Mouse (Mus musculus): ENCODE results near the gene Trim63. TPM values are rescaled to one million over a fixed set of nuclear protein-coding genes. Genes with fewer than 3 reads are reported as not detected.

Trim63 gene
- total and polyA plus RNA-seq, 3 experiments, result 0.25 to 0.49 TPM; not detected in 1

- TF ChIP-seq ZNF384 (IDR thresholded peaks at IDR 0.05; ENCODE audit: low read depth, low read length) (no peak), JUND (conservative IDR thresholded peaks at IDR 0.05; ENCODE audit: low read depth, low read length) (no peak), UBTF (IDR thresholded peaks at IDR 0.05; ENCODE audit: low read depth, low read length) (no peak)
- H3K9me3 ChIP-seq (replicated peaks; ENCODE audit: low read length), result no peaks in the 10 kb centered on the region
- H3K9ac ChIP-seq (ENCODE audit: insufficient read depth, low read depth), result no peak overlapping the region
- H3K27me3 ChIP-seq (replicated peaks), result no peaks in the 10 kb centered on the region
- H3K4me2 ChIP-seq (ENCODE audit: insufficient read depth, low read depth, poor library complexity, severe bottlenecking), result no peak overlapping the region
- H3K27ac ChIP-seq (ENCODE audit: insufficient read depth, low read depth), result no peak overlapping the region
- peaks cover 15 to 61% of the 10 kb centered on the region in 2 experiments for H3K4me1 ChIP-seq (ENCODE audit: control insufficient read depth in 1 of 2, insufficient read depth in 2 of 2)
- no peak overlapping the region for H3K4me3 ChIP-seq (replicated peaks in 1 of 3; ENCODE audit: low read depth in 2 of 3, low read length in 2 of 3, poor library complexity in 1 of 3)
- in situ Hi-C loops (cut with MboI; ENCODE audit: low pct_ligation_motif_present, low pct_unique_long_range_greater_than_20kb, low sequenced_read_pairs), result no loop called here
- no peaks in the 10 kb centered on the region for H3K79me2 ChIP-seq (replicated peaks; ENCODE audit: control insufficient read depth, extremely low read depth, insufficient read depth, poor library complexity, severe bottlenecking)
- H3K36me3 ChIP-seq (replicated peaks in 1 of 2; ENCODE audit: control insufficient read depth in 1 of 2, insufficient read depth in 1 of 2, low read length in 1 of 2), result peaks cover 0 to 17% of the 10 kb centered on the region in 2 experiments
- dilution Hi-C loops (cut with MboI; ENCODE audit: extremely low pct_ligation_motif_present, extremely low pct_unique_long_range_greater_than_20kb, low sequenced_read_pairs), result no loop called here
- DNase-seq (ENCODE audit: extremely low read depth), result no peak
Observed at GRCm38 (mm10) chr4:134359649-134360048, 44.7 kb downstream of the Trim63 start.

GRCm38 (mm10) chr4:134361215-134361614 is 46.3 kb downstream of the Trim63 start:
- Histone ChIP-seq H3K4me3 (replicated peaks in 1 of 3; ENCODE audit: low read depth in 2 of 3, low read length in 2 of 3, poor library complexity in 1 of 3) (no peak overlapping the region), H3K27me3 (replicated peaks) (no peaks in the 10 kb centered on the region), H3K4me1 (ENCODE audit: control insufficient read depth in 1 of 2, insufficient read depth in 2 of 2) (peaks cover 1 to 45% of the 10 kb centered on the region in 2 experiments), H3K36me3 (replicated peaks in 1 of 2; ENCODE audit: control insufficient read depth in 1 of 2, insufficient read depth in 1 of 2, low read length in 1 of 2) (peaks cover 0 to 12% of the 10 kb centered on the region in 2 experiments), H3K4me2 (ENCODE audit: insufficient read depth, low read depth, poor library complexity, severe bottlenecking) (no peak overlapping the region), H3K27ac (ENCODE audit: insufficient read depth, low read depth) (no peak overlapping the region), H3K9me3 (replicated peaks; ENCODE audit: low read length) (no peaks in the 10 kb centered on the region), H3K79me2 (replicated peaks; ENCODE audit: control insufficient read depth, extremely low read depth, insufficient read depth, poor library complexity, severe bottlenecking) (no peaks in the 10 kb centered on the region), H3K9ac (ENCODE audit: insufficient read depth, low read depth) (no peak overlapping the region)
- TF ChIP-seq USF2 (conservative IDR thresholded peaks at IDR 0.05; ENCODE audit: low read depth, low read length), result no peak
- no peak for TF ChIP-seq MAZ (IDR thresholded peaks at IDR 0.05; ENCODE audit: low read depth, low read length)
- TF ChIP-seq JUN (IDR thresholded peaks at IDR 0.05; ENCODE audit: insufficient read depth, low read depth, low read length), result no peak
- TF ChIP-seq CHD2 (IDR thresholded peaks at IDR 0.05; ENCODE audit: low read length), result no peak
- TF ChIP-seq ZMIZ1 (IDR thresholded peaks at IDR 0.05; ENCODE audit: low read depth, low read length), result no peak
- no peak for TF ChIP-seq NELFE (IDR thresholded peaks at IDR 0.05; ENCODE audit: low read depth, low read length)
- no peak for TF ChIP-seq SIN3A (IDR thresholded peaks at IDR 0.05; ENCODE audit: low read length)
- TF ChIP-seq BHLHE40 (IDR thresholded peaks at IDR 0.05; ENCODE audit: low read depth, low read length), result no peak
- TF ChIP-seq TBP (conservative IDR thresholded peaks at IDR 0.05; ENCODE audit: low read depth, low read length), result no peak
- no peak for TF ChIP-seq IRF4 (IDR thresholded peaks at IDR 0.05; ENCODE audit: low read depth, low read length)
- no peak for TF ChIP-seq ZC3H11A (IDR thresholded peaks at IDR 0.05; ENCODE audit: low read depth, low read length)
- no peak for TF ChIP-seq UBTF (IDR thresholded peaks at IDR 0.05; ENCODE audit: low read depth, low read length)
- TF ChIP-seq USF1 (IDR thresholded peaks at IDR 0.05; ENCODE audit: low read depth, low read length), result no peak
- TF ChIP-seq MAFK (IDR thresholded peaks at IDR 0.05; ENCODE audit: insufficient replicate concordance, low read length), result no peak
- TF ChIP-seq JUND (conservative IDR thresholded peaks at IDR 0.05; ENCODE audit: low read depth, low read length), result no peak
- in situ Hi-C loops (cut with MboI; ENCODE audit: low pct_ligation_motif_present, low pct_unique_long_range_greater_than_20kb, low sequenced_read_pairs) (no loop called here), dilution Hi-C loops (cut with MboI; ENCODE audit: extremely low pct_ligation_motif_present, extremely low pct_unique_long_range_greater_than_20kb, low sequenced_read_pairs) (no loop called here)
- peak; percentile 55 for DNase-seq (ENCODE audit: extremely low read depth)
